10 mouse cellular contexts compared by ENCODE assay signal in genomic region chr9:43267357-43267756, GRCm38 (mm10). TPM values are rescaled to one million over a fixed set of nuclear protein-coding genes. Genes with fewer than 3 reads are reported as not detected.
DNase-seq lines count a peak whose midpoint lies in the region; ATAC-seq and TF ChIP-seq lines count a peak whose summit lies in the region.
"Had no signal": no experiment of that assay in that cellular context is flagged by ENCODE, and none has a peak within 500 bp of the region (broad histone marks: within the 10 kb centered on the region; RNA-seq: fewer than 3 reads in every experiment).

No protein-coding gene starts in this region.

- whole genome bisulfite sequencing in intestine, postnatal 0 days = 61% methylated on average over 8 of the region's 8 CpGs
- 77% methylated on average over 8 of the region's 8 CpGs for WGBS in intestine, embryonic 16.5 days
- WGBS in spleen, adult 2 months = 57% methylated on average over 8 of the region's 8 CpGs
- 79% methylated on average over 8 of the region's 8 CpGs for WGBS in forebrain, embryonic 14.5 days

- peaks cover 16% of the 10 kb centered on the region for H3K4me1 ChIP-seq in intestine, postnatal 0 days (replicated peaks; ENCODE audit: control insufficient read depth, insufficient read depth, low read length)
- H3K4me1 ChIP-seq in intestine, embryonic 16.5 days (ENCODE audit: control insufficient read depth, insufficient read depth, low read length) = peaks cover 31% of the 10 kb centered on the region
- H3K4me1 ChIP-seq in MEL (ENCODE audit: control insufficient read depth in 1 of 2, insufficient read depth in 2 of 2, low read length in 2 of 2) = no peaks in the 10 kb centered on the region
- no peaks in the 10 kb centered on the region for H3K4me1 ChIP-seq in spleen, adult 2 months (ENCODE audit: control insufficient read depth, insufficient read depth, insufficient read length)
- peaks cover 14% of the 10 kb centered on the region for H3K4me1 ChIP-seq in forebrain, embryonic 14.5 days (ENCODE audit: control insufficient read depth, insufficient read depth, low read length)

- H3K27me3 ChIP-seq in intestine, postnatal 0 days (replicated peaks; ENCODE audit: control insufficient read depth, insufficient read depth, low read length) = 0 out of 2 replicates have a peak, but pooled peaks cover 13% of the 10 kb centered on the region
- peaks cover 6% of the 10 kb centered on the region; the same call in 1 of the 2 replicates for H3K27me3 ChIP-seq in intestine, embryonic 16.5 days (replicated peaks; ENCODE audit: control insufficient read depth, insufficient read depth, low read length)
- H3K27me3 ChIP-seq in MEL (ENCODE audit: control insufficient read depth in 1 of 2, insufficient read depth in 2 of 2, low read length in 2 of 2) = peaks cover 0 to 1% of the 10 kb centered on the region in 2 experiments; a peak in 1 of 4 replicates
- no peaks in the 10 kb centered on the region for H3K27me3 ChIP-seq in spleen, adult 2 months (ENCODE audit: control insufficient read depth, insufficient read depth, low read length)
- H3K27me3 ChIP-seq in forebrain, embryonic 14.5 days (replicated peaks; ENCODE audit: control insufficient read depth, insufficient read depth, low read length) = peaks cover 9% of the 10 kb centered on the region; the same call in 1 of the 2 replicates

- ATAC-seq in intestine, postnatal 0 days = no peak
- no peak for ATAC-seq in intestine, embryonic 16.5 days
- peak; percentile 76 for ATAC-seq in granulocyte monocyte progenitor cell, adult 5-6 weeks (replicated peaks; ENCODE audit: poor library complexity, severe bottlenecking)
- ATAC-seq in forebrain, embryonic 14.5 days = no peak

- H3K27ac ChIP-seq in intestine, postnatal 0 days (ENCODE audit: low read depth, low read length) = no peak overlapping the region
- H3K27ac ChIP-seq in intestine, embryonic 16.5 days (ENCODE audit: low read length) = no peak overlapping the region
- no peak overlapping the region for H3K27ac ChIP-seq in MEL (ENCODE audit: control insufficient read depth, low read depth, low read length)
- H3K27ac ChIP-seq in spleen, adult 2 months (ENCODE audit: insufficient read depth, low read length) = no peak overlapping the region
- no peak overlapping the region for H3K27ac ChIP-seq in forebrain, embryonic 14.5 days (ENCODE audit: low read depth, low read length)

- peak; percentile 75 for DNase-seq in MEL (ENCODE audit: low read depth, low spot score)
- peak in 1 of 2 experiments; percentile 9 for DNase-seq in spleen, adult 2 months (ENCODE audit: low read depth in 1 of 2, low spot score in 2 of 2)
- no peak for DNase-seq in cerebellum, adult 18-20 months
- no peak for DNase-seq in layer of hippocampus, adult 11-12 months (ENCODE audit: low spot score)
- DNase-seq in forebrain, embryonic 14.5 days (ENCODE audit: low spot score) = no peak
- DNase-seq: gastrocnemius, postnatal 14 days; layer of hippocampus, adult 9-11 months had no signal

- TF ChIP-seq CTCF in intestine, postnatal 0 days (IDR thresholded peaks at IDR 0.05; ENCODE audit: low read depth) = peak; percentile 74
- peak; percentile 59 to 82 (median 81) for TF ChIP-seq CTCF in MEL (IDR thresholded peaks at IDR 0.05 in 2 of 3, conservative IDR thresholded peaks at IDR 0.05 in 1 of 3; ENCODE audit: control insufficient read depth in 1 of 3, insufficient read depth in 1 of 3, low read depth in 2 of 3, low read length in 3 of 3, poor library complexity in 1 of 3, severe bottlenecking in 1 of 3)
- peak; percentile 17; the same call in 1 of the 2 replicates for TF ChIP-seq CTCF in spleen, adult 2 months (IDR thresholded peaks at IDR 0.05; ENCODE audit: extremely low read depth, insufficient read depth, insufficient read length, insufficient replicate concordance)

- TF ChIP-seq POLR2A in MEL (IDR thresholded peaks at IDR 0.05; ENCODE audit: control insufficient read depth in 1 of 2, insufficient read depth in 1 of 2, low read depth in 1 of 2, low read length in 2 of 2, poor library complexity in 1 of 2) = no peak
- no peak for TF ChIP-seq POLR2A in spleen, adult 2 months (IDR thresholded peaks at IDR 0.05; ENCODE audit: low read depth, low read length)

- peak; percentile 69 for TF ChIP-seq RAD21 in MEL (IDR thresholded peaks at IDR 0.05; ENCODE audit: low read depth, low read length)

- H3K9me3 ChIP-seq in intestine, postnatal 0 days (ENCODE audit: control insufficient read depth) = no peaks in the 10 kb centered on the region
- no peaks in the 10 kb centered on the region for H3K9me3 ChIP-seq in intestine, embryonic 16.5 days (ENCODE audit: control insufficient read depth, low read length)
- H3K9me3 ChIP-seq in MEL (replicated peaks; ENCODE audit: insufficient read depth, low read length) = no peaks in the 10 kb centered on the region
- no peaks in the 10 kb centered on the region for H3K9me3 ChIP-seq in forebrain, embryonic 14.5 days (replicated peaks; ENCODE audit: control insufficient read depth, low read length)

- no peaks in the 10 kb centered on the region for H3K79me2 ChIP-seq in MEL (ENCODE audit: control insufficient read depth, insufficient read depth, low read length, poor library complexity)

- no peak overlapping the region for H3K4me3 ChIP-seq in intestine, postnatal 0 days (ENCODE audit: low read depth, low read length)
- no peak overlapping the region for H3K4me3 ChIP-seq in intestine, embryonic 16.5 days (ENCODE audit: low read length)
- no peak overlapping the region for H3K4me3 ChIP-seq in MEL (ENCODE audit: control insufficient read depth in 1 of 2, insufficient read depth in 1 of 2, low read depth in 2 of 2, low read length in 2 of 2)
- H3K4me3 ChIP-seq in spleen, adult 2 months (ENCODE audit: extremely low read depth, insufficient read depth, insufficient read length) = no peak overlapping the region
- no peak overlapping the region for H3K4me3 ChIP-seq in forebrain, embryonic 14.5 days (ENCODE audit: low read depth, low read length)

- no peak overlapping the region for H3K9ac ChIP-seq in intestine, postnatal 0 days (ENCODE audit: low read depth, low read length)
- no peak overlapping the region for H3K9ac ChIP-seq in intestine, embryonic 16.5 days (ENCODE audit: low read depth, low read length)
- H3K9ac ChIP-seq in MEL (ENCODE audit: control insufficient read depth, low read depth, low read length, poor library complexity, severe bottlenecking) = no peak overlapping the region
- H3K9ac ChIP-seq in forebrain, embryonic 14.5 days (ENCODE audit: low read length) = no peak overlapping the region

- H3K36me3 ChIP-seq in intestine, postnatal 0 days (ENCODE audit: control insufficient read depth, insufficient read depth) = no peaks in the 10 kb centered on the region
- H3K36me3 ChIP-seq in intestine, embryonic 16.5 days (ENCODE audit: control insufficient read depth, insufficient read depth, low read length) = no peaks in the 10 kb centered on the region
- 0 out of 4 replicates have a peak, but pooled peaks cover 0 to 2% of the 10 kb centered on the region in 2 experiments for H3K36me3 ChIP-seq in MEL (ENCODE audit: control insufficient read depth in 1 of 2, insufficient read depth in 2 of 2, low read length in 2 of 2)
- no peaks in the 10 kb centered on the region for H3K36me3 ChIP-seq in spleen, adult 2 months (ENCODE audit: control insufficient read depth, insufficient read depth, low read length)
- H3K36me3 ChIP-seq in forebrain, embryonic 14.5 days (ENCODE audit: control insufficient read depth, insufficient read depth, low read length) = no peaks in the 10 kb centered on the region

- no peak overlapping the region for H3K4me2 ChIP-seq in intestine, postnatal 0 days (replicated peaks; ENCODE audit: low read depth)
- H3K4me2 ChIP-seq in intestine, embryonic 16.5 days (ENCODE audit: low read depth, low read length) = no peak overlapping the region
- no peak overlapping the region for H3K4me2 ChIP-seq in forebrain, embryonic 14.5 days (ENCODE audit: low read length)

- no peak for TF ChIP-seq EP300 in MEL (IDR thresholded peaks at IDR 0.05; ENCODE audit: low read depth in 1 of 2, low read length in 2 of 2)

TF ChIP-seq in MEL, 35 proteins besides CTCF, POLR2A, EP300 and RAD21 (continues in another document):
- peak; percentile 84 for TF ChIP-seq ZC3H11A (IDR thresholded peaks at IDR 0.05; ENCODE audit: low read depth, low read length)

RNA-seq across cellular contexts. Expression of gene Oaf, which starts 27.6 kb away (rescaled TPM):
- polyA plus RNA-seq in intestine, postnatal 0 days (2015; fragmentation: Nextera tagmentation; extraction: Ambion mirVana) = 39.7 and 45.5 TPM in 2 replicates
- polyA plus RNA-seq in intestine, embryonic 16.5 days (2015; fragmentation: Nextera tagmentation; extraction: Ambion mirVana) = 11.8 and 44.1 TPM in 2 replicates
- 57.6 and 64.2 TPM in 2 replicates for total RNA-seq in MEL (2012; rRNA removed)
- polyA plus RNA-seq in MEL (2012; ENCODE audit: insufficient read depth in 1 of 2, insufficient read length in 2 of 2, low read depth in 1 of 2, low replicate concordance in 2 of 2, missing spikeins in 1 of 2) = 100 to 1,000 TPM in 1 of 2 experiments, not detected in 1; 137 TPM
- total RNA-seq in granulocyte monocyte progenitor cell, adult 5-6 weeks (2014; fragmentation: Nextera tagmentation) = 11.1 and 14.2 TPM in 2 replicates
- 7.1 and 11.6 TPM in 2 replicates for total RNA-seq in granulocyte monocyte progenitor cell, adult 5-6 weeks (2017)
- 8.5 and 10.9 TPM in 2 replicates for polyA plus RNA-seq in spleen, adult 2 months (2012; rRNA removed)
- polyA plus RNA-seq in forebrain, embryonic 14.5 days (2014; fragmentation: Nextera tagmentation; extraction: Ambion mirVana) = 7.0 and 10.3 TPM in 2 replicates

RNA-seq across cellular contexts. Expression of gene Trim29, which starts 43.3 kb away (rescaled TPM):
- 0.26 and 0.38 TPM in 2 replicates for polyA plus RNA-seq in intestine, postnatal 0 days (2015; fragmentation: Nextera tagmentation; extraction: Ambion mirVana)
- polyA plus RNA-seq in intestine, embryonic 16.5 days (2015; fragmentation: Nextera tagmentation; extraction: Ambion mirVana) = 0.87 and 1.0 TPM in 2 replicates
- total RNA-seq in MEL (2012; rRNA removed) = not detected in 2 replicates
- polyA plus RNA-seq in MEL (2012; ENCODE audit: insufficient read depth in 1 of 2, insufficient read length in 2 of 2, low read depth in 1 of 2, low replicate concordance in 2 of 2, missing spikeins in 1 of 2) = not detected
- total RNA-seq in granulocyte monocyte progenitor cell, adult 5-6 weeks (2014; fragmentation: Nextera tagmentation) = not detected in 2 replicates
- not detected in 2 replicates for total RNA-seq in granulocyte monocyte progenitor cell, adult 5-6 weeks (2017)
- polyA plus RNA-seq in spleen, adult 2 months (2012; rRNA removed) = 0.06 TPM in 1 of 2 replicates, not detected in the other
- polyA plus RNA-seq in forebrain, embryonic 14.5 days (2014; fragmentation: Nextera tagmentation; extraction: Ambion mirVana) = not detected in 2 replicates

RNA-seq across cellular contexts. Expression of gene Pou2f3, which starts 57.2 kb away (rescaled TPM):
- 0.18 TPM in 2 replicates for polyA plus RNA-seq in intestine, postnatal 0 days (2015; fragmentation: Nextera tagmentation; extraction: Ambion mirVana)
- polyA plus RNA-seq in intestine, embryonic 16.5 days (2015; fragmentation: Nextera tagmentation; extraction: Ambion mirVana) = 0.24 and 0.34 TPM in 2 replicates
- total RNA-seq in MEL (2012; rRNA removed) = not detected in 2 replicates
- not detected for polyA plus RNA-seq in MEL (2012; ENCODE audit: insufficient read depth in 1 of 2, insufficient read length in 2 of 2, low read depth in 1 of 2, low replicate concordance in 2 of 2, missing spikeins in 1 of 2)
- not detected in 2 replicates for total RNA-seq in granulocyte monocyte progenitor cell, adult 5-6 weeks (2014; fragmentation: Nextera tagmentation)
- total RNA-seq in granulocyte monocyte progenitor cell, adult 5-6 weeks (2017) = not detected in 2 replicates
- not detected in 2 replicates for polyA plus RNA-seq in spleen, adult 2 months (2012; rRNA removed)
- polyA plus RNA-seq in forebrain, embryonic 14.5 days (2014; fragmentation: Nextera tagmentation; extraction: Ambion mirVana) = not detected in 2 replicates

Comparison
In these comparisons a context has a peak if more than half of its experiments do, and no peak if none do; other contexts are left out.
1. CTCF ChIP-seq: peak in every context shown above with its lines; median percentile 81 in MEL; 74 in intestine, postnatal 0 days; 17 in spleen, adult 2 months.